Mouse (Mus musculus): ENCODE measurements at regions not wholly inside any gene's neighbourhood (a gene's known extent, or its start where the extent isn't known, plus 50 kb on each side); places are given as distances from the start of the nearest gene placed in this dataset.
A peak's percentile ranks its signal among the peaks of the same experiment; 100 is the strongest.

DNA sequence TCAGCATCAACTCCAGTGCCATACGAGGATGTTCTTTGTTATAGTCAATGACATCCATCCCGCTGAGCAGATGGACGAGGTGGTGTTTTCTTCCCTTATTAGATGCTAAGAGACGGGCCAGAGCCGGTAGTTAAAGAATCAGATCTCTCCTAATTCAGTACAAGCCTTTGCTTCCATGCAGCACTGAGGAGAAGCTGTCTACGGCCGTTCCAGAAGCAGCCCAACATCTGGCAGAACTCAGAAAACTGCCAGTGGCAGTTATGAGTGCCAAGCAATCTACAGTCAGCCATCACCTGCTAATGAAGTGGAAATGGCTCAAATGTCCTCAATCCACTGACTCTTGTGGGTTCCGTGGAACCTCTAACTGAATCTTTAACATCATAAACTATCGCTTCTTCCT lies 141.3 kb upstream of the Fam3c start:
- TF ChIP-seq FOSL1 (IDR thresholded peaks at IDR 0.05; ENCODE audit: insufficient read depth, low read length, poor library complexity, severe bottlenecking) = no peak
- no peak for TF ChIP-seq CEBPB (IDR thresholded peaks at IDR 0.05; ENCODE audit: low read depth)
- no peak for TF ChIP-seq USF1 (IDR thresholded peaks at IDR 0.05; ENCODE audit: low read depth)
- no peak for TF ChIP-seq MYOG (IDR thresholded peaks at IDR 0.05; ENCODE audit: control insufficient read depth, extremely low read depth, insufficient read length)
- no peak for TF ChIP-seq MYOD1 (IDR thresholded peaks at IDR 0.05; ENCODE audit: control insufficient read depth, insufficient read length, low read depth)
- TF ChIP-seq MAX (IDR thresholded peaks at IDR 0.05) = no peak
- no peak for TF ChIP-seq CTCF (IDR thresholded peaks at IDR 0.05; ENCODE audit: control insufficient read depth, insufficient read depth, insufficient read length)

DNA sequence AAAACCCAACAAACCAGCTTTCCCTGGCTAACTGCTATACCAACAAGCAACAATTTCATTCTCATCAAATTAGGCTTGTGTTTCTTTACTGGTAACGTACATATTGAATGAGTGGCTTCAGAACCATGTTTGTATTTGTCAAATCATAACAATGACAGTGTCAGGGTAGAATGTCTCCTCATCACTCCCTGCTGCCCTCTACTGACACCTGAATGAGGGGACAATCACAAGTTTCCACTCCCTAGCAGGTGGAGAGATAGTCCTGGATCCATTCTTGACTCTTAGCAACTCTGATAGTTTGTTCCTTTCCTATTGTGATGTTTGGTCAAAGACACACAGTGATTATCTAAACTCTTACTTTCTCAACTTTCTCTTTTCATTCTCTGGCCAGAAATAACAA lies 140.4 kb upstream of the Fam3c start:
- no peak overlapping the region for H3ac ChIP-seq (ENCODE audit: control insufficient read depth, insufficient read length, low read depth)
- H3K27me3 ChIP-seq (ENCODE audit: control insufficient read depth, insufficient read depth, insufficient read length) = no peaks in the 10 kb centered on the region
- H3K79me3 ChIP-seq (ENCODE audit: low read depth) = no peaks in the 10 kb centered on the region
- no peaks in the 10 kb centered on the region for H3K36me3 ChIP-seq (ENCODE audit: control insufficient read depth, insufficient read depth)
- H3K79me2 ChIP-seq (ENCODE audit: control insufficient read depth, insufficient read depth) = no peaks in the 10 kb centered on the region
- no peak for TF ChIP-seq USF1 (IDR thresholded peaks at IDR 0.05; ENCODE audit: low read depth)
- TF ChIP-seq CEBPB (IDR thresholded peaks at IDR 0.05; ENCODE audit: low read depth) = no peak
- TF ChIP-seq MYOD1 (IDR thresholded peaks at IDR 0.05; ENCODE audit: control insufficient read depth, insufficient read length, low read depth) = no peak
- TF ChIP-seq MYOG (IDR thresholded peaks at IDR 0.05; ENCODE audit: control insufficient read depth, extremely low read depth, insufficient read length) = no peak
- no peak for TF ChIP-seq CTCF (IDR thresholded peaks at IDR 0.05; ENCODE audit: control insufficient read depth, insufficient read depth, insufficient read length)
- TF ChIP-seq MAX (IDR thresholded peaks at IDR 0.05) = no peak
- TF ChIP-seq FOSL1 (IDR thresholded peaks at IDR 0.05; ENCODE audit: insufficient read depth, low read length, poor library complexity, severe bottlenecking) = no peak
- H3K4me3 ChIP-seq (ENCODE audit: insufficient read depth, poor library complexity, severe bottlenecking) = no peak overlapping the region

More for the DNA sequence above, 141.3 kb upstream of the Fam3c start:
- Histone ChIP-seq H3K79me2 (ENCODE audit: control insufficient read depth, insufficient read depth) (no peaks in the 10 kb centered on the region), H3ac (ENCODE audit: control insufficient read depth, insufficient read length, low read depth) (no peak overlapping the region), H3K27me3 (ENCODE audit: control insufficient read depth, insufficient read depth, insufficient read length) (no peaks in the 10 kb centered on the region), H3K4me3 (ENCODE audit: insufficient read depth, poor library complexity, severe bottlenecking) (no peak overlapping the region), H3K36me3 (ENCODE audit: control insufficient read depth, insufficient read depth) (no peaks in the 10 kb centered on the region), H3K79me3 (ENCODE audit: low read depth) (no peaks in the 10 kb centered on the region)

DNA sequence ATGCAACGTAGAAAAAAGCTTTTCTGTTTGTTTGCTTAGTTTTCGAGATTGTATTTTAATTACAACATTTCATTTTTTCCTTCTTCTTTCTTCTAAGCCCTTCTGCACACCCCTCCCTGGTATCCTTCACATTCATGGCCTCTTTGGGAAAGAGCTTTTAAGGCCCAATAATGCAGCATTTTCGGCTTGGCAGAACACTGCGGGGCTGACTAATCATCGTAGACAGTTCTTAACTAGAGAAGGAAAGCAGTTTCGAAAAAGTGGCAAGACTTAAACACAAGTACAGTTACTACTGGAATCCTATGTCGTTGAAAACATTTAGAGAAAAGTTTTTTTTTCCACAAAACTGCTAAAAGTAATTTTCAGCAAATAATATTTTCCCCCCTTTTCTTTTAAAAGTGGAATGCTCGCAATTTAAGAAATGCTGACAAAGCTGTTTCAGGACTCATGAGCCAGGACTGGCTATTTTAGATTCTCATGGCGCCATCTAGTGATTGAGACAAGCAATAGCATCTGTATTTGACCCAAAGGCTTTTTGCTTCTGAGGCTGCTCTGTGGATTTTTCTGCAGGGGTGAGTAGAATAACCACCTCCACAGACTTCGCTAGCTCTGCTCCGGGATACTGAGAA lies 137.7 kb upstream of the Fam3c start:
- H3K36me3 ChIP-seq (ENCODE audit: control insufficient read depth, insufficient read depth) = no peaks in the 10 kb centered on the region
- H3K27me3 ChIP-seq (ENCODE audit: control insufficient read depth, insufficient read depth, insufficient read length) = no peaks in the 10 kb centered on the region
- H3K4me3 ChIP-seq (ENCODE audit: insufficient read depth, poor library complexity, severe bottlenecking) = no peak overlapping the region
- no peaks in the 10 kb centered on the region for H3K79me2 ChIP-seq (ENCODE audit: control insufficient read depth, insufficient read depth)
- no peak overlapping the region for H3ac ChIP-seq (ENCODE audit: control insufficient read depth, insufficient read length, low read depth)
- TF ChIP-seq MYOD1 (IDR thresholded peaks at IDR 0.05; ENCODE audit: control insufficient read depth, insufficient read length, low read depth) (no peak), CEBPB (IDR thresholded peaks at IDR 0.05; ENCODE audit: low read depth) (no peak), CTCF (IDR thresholded peaks at IDR 0.05; ENCODE audit: control insufficient read depth, insufficient read depth, insufficient read length) (peak; percentile 6), USF1 (IDR thresholded peaks at IDR 0.05; ENCODE audit: low read depth) (no peak), MAX (IDR thresholded peaks at IDR 0.05) (no peak), MYOG (IDR thresholded peaks at IDR 0.05; ENCODE audit: control insufficient read depth, extremely low read depth, insufficient read length) (no peak)
- no peaks in the 10 kb centered on the region for H3K79me3 ChIP-seq (ENCODE audit: low read depth)

DNA sequence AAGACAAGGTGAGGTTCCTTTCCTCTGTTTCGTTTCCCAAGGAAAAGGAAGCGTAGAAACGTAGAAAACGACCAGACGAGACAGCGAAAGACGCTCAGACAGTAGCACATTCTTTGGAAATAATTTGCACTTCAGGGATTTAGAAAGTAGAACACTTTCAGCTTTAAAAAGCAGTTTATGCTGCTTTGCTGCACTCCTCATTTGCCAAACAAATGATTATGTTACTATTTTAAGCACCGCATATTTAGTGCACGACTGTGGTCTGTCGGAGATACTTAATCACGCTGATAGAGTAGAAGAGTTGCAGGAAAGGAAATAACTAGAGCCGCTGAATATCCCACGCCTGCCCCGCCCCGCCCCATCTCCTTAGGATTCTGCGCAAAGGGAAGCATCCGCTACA lies 136.9 kb upstream of the Fam3c start:
- Histone ChIP-seq H3K27me3 (ENCODE audit: control insufficient read depth, insufficient read depth, insufficient read length) (no peaks in the 10 kb centered on the region), H3K4me3 (ENCODE audit: insufficient read depth, poor library complexity, severe bottlenecking) (no peak overlapping the region), H3K36me3 (ENCODE audit: control insufficient read depth, insufficient read depth) (no peaks in the 10 kb centered on the region), H3K79me2 (ENCODE audit: control insufficient read depth, insufficient read depth) (no peaks in the 10 kb centered on the region), H3ac (ENCODE audit: control insufficient read depth, insufficient read length, low read depth) (no peak overlapping the region), H3K79me3 (ENCODE audit: low read depth) (no peaks in the 10 kb centered on the region)
- TF ChIP-seq MYOD1 (IDR thresholded peaks at IDR 0.05; ENCODE audit: control insufficient read depth, insufficient read length, low read depth) = no peak
- TF ChIP-seq CEBPB (IDR thresholded peaks at IDR 0.05; ENCODE audit: low read depth) = no peak
- TF ChIP-seq USF1 (IDR thresholded peaks at IDR 0.05; ENCODE audit: low read depth) = no peak
- no peak for TF ChIP-seq MYOG (IDR thresholded peaks at IDR 0.05; ENCODE audit: control insufficient read depth, extremely low read depth, insufficient read length)
- TF ChIP-seq CTCF (IDR thresholded peaks at IDR 0.05; ENCODE audit: control insufficient read depth, insufficient read depth, insufficient read length) = no peak
- no peak for TF ChIP-seq MAX (IDR thresholded peaks at IDR 0.05)
- no peak for TF ChIP-seq FOSL1 (IDR thresholded peaks at IDR 0.05; ENCODE audit: insufficient read depth, low read length, poor library complexity, severe bottlenecking)

DNA sequence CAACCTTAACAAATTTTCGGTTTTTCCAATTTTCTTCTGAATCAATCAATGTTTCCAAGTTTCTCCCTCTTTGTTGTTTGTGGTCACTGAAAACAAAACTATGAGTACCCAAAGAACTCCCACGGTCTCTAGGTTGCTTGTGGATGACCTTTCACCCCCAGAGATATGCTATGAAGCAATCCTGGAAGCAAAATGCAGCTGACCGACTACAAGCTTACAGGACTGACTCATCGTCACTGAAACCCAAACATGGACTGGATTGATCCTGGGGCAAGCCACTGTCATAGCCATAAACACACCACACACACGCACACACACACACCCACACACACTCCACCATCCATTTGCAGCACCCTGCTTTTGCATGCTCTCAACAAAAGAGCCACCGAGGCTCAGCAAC lies 134.7 kb upstream of the Fam3c start:
- no peaks in the 10 kb centered on the region for H3K27me3 ChIP-seq (ENCODE audit: control insufficient read depth, insufficient read depth, insufficient read length)
- H3ac ChIP-seq (ENCODE audit: control insufficient read depth, insufficient read length, low read depth) = no peak overlapping the region
- no peak overlapping the region for H3K4me3 ChIP-seq (ENCODE audit: insufficient read depth, poor library complexity, severe bottlenecking)
- no peaks in the 10 kb centered on the region for H3K79me2 ChIP-seq (ENCODE audit: control insufficient read depth, insufficient read depth)
- H3K36me3 ChIP-seq (ENCODE audit: control insufficient read depth, insufficient read depth) = no peaks in the 10 kb centered on the region
- no peaks in the 10 kb centered on the region for H3K79me3 ChIP-seq (ENCODE audit: low read depth)
- TF ChIP-seq MYOD1 (IDR thresholded peaks at IDR 0.05; ENCODE audit: control insufficient read depth, insufficient read length, low read depth) = no peak
- peak; percentile 50 for TF ChIP-seq CEBPB (IDR thresholded peaks at IDR 0.05; ENCODE audit: low read depth)

DNA sequence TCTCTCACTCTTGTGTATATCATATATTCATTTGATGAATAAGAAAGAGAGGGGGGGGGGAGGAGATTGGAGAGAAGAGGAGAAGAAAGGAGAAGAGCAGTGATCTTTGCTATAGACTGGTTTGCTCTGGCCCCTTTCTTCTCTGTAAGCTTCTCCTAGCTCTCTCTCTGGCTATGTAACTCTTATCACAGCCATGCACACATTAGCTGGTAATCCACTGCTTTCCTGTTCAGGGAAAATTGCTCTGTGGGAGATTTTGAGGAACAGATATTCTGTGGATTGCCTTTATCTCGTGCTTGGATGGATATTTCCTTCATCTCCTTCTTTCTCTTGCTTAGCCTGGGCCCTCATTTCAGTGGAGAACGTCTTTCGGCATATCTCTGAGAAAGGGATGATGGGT lies 131.4 kb upstream of the Fam3c start:
- Histone ChIP-seq H3K36me3 (ENCODE audit: control insufficient read depth, insufficient read depth) (no peaks in the 10 kb centered on the region), H3K27me3 (ENCODE audit: control insufficient read depth, insufficient read depth, insufficient read length) (no peaks in the 10 kb centered on the region), H3ac (ENCODE audit: control insufficient read depth, insufficient read length, low read depth) (no peak overlapping the region), H3K4me3 (ENCODE audit: insufficient read depth, poor library complexity, severe bottlenecking) (no peak overlapping the region), H3K79me2 (ENCODE audit: control insufficient read depth, insufficient read depth) (no peaks in the 10 kb centered on the region), H3K79me3 (ENCODE audit: low read depth) (no peaks in the 10 kb centered on the region)
- TF ChIP-seq FOSL1 (IDR thresholded peaks at IDR 0.05; ENCODE audit: insufficient read depth, low read length, poor library complexity, severe bottlenecking) = no peak

All from C2C12 (cell line).